Mouse (Mus musculus) hematopoietic stem cell, adult 5-6 weeks (primary cell): ENCODE data around the gene Ptpre. TPM values are rescaled to one million over a fixed set of nuclear protein-coding genes. Genes with fewer than 3 reads are reported as not detected.

Experiments used
- ATAC-seq, 2 experiments: fragments of 125-278 bp in 1 of 2; replicated peaks in 1 of 2; 2 replicates each; pipeline ENCODE4 v1.8.0; 2016 to 2017; ENCODE audit warnings: inconsistent platforms in 2 of 2, mild to moderate bottlenecking in 2 of 2, moderate number of reproducible peaks in 2 of 2, low read depth in 1 of 2, moderate TSS enrichment in 1 of 2; ENCODE audit not compliant: low FRiP score in 2 of 2, poor library complexity in 2 of 2, severe bottlenecking in 2 of 2, insufficient read depth in 1 of 2, low TSS enrichment in 1 of 2
- total RNA-seq: library from RNA; stranded (forward); fragments of 172-1452, 232-1000 nt; gene quantifications from 2 replicates; pipeline ENCODE4 v1.2.3, GENCODE M21; 2017

Gene Ptpre
- total RNA-seq, 1 experiment from 2014 or later: 106 TPM

DNA sequence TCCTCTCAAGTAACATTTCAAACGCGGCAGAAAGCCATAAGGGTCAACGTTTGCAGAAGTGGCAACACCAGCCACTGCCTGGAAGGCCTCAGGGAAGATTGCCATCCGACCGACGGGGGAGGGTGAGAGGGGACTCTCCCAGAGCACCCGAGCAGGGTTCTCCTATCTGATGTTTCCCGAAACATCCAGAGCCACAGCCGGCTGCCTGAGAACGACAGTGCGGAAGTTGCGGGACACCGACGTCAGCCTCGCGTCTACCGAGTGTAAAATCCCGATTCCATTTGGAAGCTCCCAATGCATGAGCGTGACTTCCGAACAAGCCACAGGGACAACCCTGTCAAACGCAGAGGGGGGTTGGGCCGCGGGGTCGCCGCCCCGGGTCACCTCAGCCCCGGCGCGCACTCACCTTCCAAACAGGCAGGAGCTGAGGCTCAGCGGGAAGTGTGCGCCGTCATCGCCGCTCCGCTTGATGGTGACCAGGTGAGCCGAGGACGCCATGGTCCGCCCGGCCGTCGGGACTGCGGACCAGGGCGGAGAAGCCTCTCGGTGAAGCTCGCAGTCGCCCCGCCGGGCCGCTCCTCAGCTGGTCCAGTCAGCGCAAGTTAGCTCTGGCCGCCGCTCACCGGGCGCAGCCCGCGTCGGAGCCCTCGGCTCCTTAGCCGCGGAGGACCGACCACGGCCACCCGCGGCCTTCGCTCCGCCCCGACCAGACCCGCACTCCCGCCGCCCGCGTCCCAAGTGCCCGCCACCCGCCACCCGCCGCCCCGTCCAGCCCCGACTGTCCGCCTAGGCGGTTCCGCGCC lies 178.6 kb downstream of the Ptpre start, which contains the start of gene Mki67:
Mki67 (minus strand) TSS at position 720 of the 803 bp plus-strand sequence.
- ATAC-seq: peak; percentile 2 to 27; a peak in 2 of 4 replicates

DNA sequence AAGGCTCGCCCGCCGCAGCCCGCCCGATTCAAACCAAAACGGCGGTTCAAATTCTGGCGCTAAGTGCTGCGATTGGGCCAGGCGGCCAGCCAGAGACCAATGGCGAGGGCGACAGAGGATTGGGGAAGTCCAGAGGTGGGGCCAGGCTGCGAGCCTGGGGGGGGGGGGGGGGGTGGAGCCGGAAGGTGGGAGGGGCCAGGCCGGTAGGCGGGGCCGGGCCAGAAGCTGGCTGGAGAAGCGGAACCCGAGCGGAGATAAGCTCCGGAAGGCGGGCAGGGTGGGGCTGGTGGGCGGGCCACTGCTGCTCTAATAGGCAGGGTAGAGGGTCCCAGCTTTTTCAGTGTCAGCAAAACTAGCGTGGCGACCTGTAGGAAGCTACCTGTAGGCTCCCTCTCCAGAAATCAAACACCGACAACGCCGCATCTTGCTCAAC lies 179.2 kb downstream of the Ptpre start:
- peak; percentile 77 to 90 for ATAC-seq

DNA sequence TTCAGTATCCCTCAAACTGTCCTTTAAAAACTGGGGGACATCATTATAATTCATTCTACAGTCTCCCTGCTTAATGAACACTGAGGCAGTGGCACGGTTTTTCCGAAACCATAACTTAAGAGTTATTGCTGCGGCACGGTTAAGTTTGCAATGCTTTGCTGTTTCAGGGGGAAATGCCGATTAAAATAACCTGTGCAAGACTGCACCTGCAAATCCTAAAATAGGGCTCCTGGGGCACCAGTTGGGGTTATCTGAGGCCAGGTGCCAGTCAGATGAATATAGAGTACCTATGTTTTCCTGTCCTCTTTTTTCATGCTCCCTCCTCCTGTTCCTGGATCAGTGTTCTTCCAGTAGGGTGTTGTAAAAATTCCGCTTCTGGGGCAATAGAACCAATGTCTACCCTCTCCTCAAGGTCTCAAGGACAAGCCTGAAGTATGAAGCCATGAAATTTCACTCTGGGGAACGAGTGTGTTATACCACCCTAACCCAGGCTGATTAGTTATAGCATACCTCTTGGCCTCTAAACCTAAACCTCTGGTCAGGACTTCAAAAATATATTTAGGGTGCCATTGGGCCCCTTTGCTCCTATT lies 179.8 kb downstream of the Ptpre start:
- no peak for ATAC-seq

DNA sequence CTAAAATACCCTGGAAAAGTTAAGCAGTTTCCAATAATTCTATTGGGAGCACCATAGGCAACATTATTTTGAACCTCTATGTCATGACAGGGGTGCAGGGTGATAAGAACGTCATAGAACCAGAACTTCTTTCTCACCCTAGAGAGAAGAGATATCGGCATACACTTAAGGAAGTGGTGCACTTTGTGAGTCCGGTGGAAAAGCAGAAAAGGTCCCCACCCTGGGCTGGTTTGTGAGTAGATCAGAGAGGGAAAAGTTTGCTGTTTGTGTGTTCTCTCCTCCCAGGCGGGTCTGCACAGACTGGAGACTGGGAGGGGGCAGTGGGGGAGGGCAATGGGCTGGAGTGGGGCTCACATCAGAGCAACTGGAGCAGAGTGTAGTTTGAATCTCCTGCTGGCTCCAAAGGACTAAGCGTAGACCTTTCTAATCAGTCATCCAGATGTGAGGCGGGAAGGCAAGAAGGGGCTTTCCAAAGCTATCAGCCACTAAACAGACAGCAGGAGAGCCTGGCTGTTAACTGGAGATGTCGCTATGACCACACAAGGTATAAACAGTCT lies 184.2 kb downstream of the Ptpre start:
- peak; percentile 51 to 57; a peak in 3 of 4 replicates for ATAC-seq

DNA sequence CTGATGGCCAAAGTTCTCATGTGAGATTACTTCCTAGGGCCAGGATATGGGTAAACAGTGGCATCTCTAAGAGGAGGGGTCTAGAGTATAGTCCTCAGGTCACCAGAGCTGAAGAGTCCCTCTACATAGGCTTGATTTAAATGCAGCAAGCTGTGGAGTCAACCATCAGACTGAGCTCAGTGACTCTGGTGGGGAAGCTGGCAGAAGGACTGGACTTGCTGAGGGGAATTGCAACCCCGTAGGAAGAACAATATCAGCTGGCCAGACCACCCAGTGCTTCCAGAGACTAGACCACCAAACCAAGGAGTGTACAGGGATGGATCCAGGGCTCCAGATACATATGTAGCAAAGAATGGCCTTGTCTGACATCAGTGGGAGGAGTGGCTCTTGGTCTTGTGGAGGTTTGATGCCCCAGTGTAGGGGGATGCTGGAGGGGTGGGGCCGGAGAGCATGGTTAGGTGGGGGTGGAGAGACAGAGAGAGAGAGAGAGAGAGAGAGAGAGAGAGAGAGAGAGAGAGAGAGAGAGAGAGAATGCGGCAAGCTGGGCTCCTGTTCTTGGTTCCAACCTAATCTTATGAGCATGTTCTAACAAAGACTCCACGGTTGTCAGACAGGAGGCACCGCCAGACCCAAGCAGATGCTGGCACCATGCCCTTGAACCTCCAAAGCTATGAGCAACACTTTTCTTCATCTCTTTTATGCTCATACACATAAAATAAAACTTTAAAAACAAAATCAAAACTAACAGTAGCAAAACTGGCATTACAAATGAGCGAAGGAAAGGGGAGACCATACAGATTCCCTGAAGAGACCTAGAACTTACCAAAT lies 184.9 kb downstream of the Ptpre start:
- ATAC-seq: no peak

DNA sequence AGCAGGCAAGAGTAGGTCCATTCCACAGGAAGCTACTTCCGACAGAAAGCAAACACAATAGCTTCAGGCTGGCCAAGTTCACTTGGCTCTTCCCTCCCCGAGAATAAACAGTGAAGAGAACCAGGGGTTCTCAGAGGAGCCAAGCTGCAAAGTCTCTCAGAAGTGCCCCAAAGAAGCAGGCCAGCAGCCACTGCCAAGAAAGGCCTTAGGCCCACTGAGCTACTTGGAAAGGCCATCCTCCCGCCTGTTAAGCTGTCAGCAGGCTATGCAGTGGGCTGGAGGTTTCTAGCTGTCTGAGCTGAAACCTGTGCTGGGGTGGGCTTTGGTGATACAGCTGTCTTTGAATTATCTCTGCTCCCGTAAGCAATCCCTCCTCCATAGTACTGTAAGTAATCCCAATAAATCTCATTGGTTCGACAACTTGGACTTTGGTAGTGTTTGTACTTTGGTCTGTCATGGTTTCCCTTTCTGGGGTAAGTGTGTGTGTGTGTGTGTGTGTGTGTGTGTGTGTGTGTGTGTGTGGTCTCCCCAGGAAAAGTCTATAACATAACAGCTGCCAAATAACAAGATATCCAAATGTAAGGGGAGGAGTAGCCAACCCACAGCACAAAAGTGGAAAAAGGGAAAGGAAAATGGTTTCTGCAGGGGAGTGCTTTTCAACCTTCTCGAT lies 186.5 kb downstream of the Ptpre start:
- no peak for ATAC-seq

DNA sequence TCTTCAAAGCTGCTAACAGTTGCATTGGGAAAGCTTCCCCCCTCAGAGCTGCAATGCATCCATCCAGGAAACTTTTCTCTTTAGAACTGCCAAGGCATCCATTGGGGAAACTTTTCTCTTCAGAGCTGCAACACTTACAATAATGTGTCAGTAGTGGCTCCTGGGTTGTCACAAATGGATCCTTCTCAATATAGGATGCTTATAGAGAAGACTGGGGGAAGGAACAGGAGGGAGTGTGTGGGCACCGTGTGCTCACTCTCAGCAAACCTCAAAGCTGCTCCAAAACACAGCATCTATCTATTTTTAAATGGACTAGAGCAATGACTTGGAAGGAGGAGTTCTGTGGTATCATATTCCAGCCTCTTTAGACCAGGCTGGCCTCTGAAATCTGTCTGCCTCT lies 189.4 kb downstream of the Ptpre start:
- no peak for ATAC-seq

DNA sequence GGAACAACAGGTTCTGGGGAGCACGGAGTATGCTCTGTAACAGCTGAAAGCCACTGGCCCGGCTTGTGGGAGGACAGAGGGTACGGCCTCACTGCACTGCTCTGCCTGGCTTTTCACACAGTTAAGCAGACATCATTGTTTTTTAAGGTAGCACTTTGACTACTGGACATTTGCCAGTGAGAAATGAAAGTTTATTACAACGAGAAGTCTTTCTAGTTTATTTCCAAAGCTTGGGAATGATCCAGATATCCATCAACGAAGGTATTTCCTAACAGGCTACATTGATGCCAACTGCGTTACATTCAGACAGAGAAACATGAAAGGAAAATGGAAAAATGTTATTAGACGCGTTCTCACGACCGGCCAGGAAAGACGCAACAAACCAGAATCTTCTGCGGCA lies 190.8 kb downstream of the Ptpre start:
- ATAC-seq: no peak

DNA sequence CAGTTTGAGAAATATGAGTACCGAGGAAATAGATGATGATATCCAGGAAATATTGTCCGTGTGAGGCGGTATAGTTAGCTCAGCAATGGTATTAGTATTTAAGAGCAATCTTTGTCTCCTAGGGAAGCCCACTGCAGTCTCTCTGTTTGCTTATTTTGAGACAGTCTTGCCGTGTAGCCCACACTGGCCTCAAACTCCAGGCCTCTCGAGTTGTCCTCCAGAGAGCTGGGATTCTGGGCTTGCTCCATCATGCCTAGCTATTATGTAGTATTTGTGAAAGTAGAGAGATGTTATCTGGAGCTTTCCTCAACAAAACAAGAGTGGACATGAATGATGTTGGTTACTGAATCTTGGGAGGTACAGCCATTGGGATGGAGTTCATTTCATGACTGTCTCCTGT lies 197.1 kb downstream of the Ptpre start:
- no peak for ATAC-seq

DNA sequence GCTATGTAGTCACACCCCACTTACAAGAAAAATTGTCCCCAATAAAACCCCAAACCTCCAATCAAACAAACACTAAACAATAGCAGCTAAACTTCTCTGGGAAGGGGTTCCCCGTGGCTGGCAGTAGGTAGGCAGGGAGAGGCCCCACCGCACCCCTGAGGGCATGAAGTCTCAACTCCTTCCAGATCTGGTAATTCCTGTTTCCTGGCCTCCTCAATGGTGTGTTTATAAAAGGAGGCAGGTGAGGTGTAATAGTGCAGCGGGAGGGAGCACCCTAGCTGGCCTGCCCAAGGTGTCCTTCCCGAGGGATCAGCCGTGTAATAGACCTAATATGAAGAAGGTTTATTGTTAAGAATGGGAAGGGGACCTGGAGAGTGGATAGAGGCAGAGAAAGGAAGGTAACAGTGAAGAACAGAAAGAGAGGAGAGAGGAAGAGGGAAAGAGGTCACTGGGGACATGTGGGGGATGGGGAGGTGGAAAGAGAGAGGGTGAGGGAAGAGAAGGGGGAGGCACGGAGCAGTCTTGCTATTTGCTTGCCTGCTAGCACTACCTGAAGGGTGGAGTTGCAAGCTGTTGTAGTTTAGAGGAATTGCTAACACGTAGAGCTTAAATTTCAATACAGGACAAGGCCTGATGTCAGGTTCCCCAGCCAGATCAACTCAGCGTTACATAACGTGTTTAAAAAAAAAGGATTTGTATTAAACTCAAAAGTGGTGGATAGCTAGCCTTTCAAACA lies 197.8 kb downstream of the Ptpre start:
- no peak for ATAC-seq

Other genes starting within 250 kb of the Ptpre start
- gene Foxi2, start 127.2 kb upstream of the Ptpre start, total RNA-seq: not detected in 2 replicates
- gene Clrn3, start 8.8 kb upstream of the Ptpre start, total RNA-seq: not detected in 2 replicates
- gene Mki67, start 178.9 kb downstream of the Ptpre start, total RNA-seq: 229 and 235 TPM in 2 replicates